Mouse (Mus musculus): ENCODE results near the gene Cfap77. TPM values are rescaled to one million over a fixed set of nuclear protein-coding genes. Genes with fewer than 3 reads are reported as not detected.

Cfap77 gene
- polyA plus RNA-seq, 1 experiment: 0.12 TPM

- Histone ChIP-seq H3K4me3 (ENCODE audit: insufficient read depth, poor library complexity, severe bottlenecking) (no peak overlapping the region), H3K79me2 (ENCODE audit: control insufficient read depth, insufficient read depth) (no peaks in the 10 kb centered on the region), H3ac (ENCODE audit: control insufficient read depth, insufficient read length, low read depth) (no peak overlapping the region), H3K27me3 (ENCODE audit: control insufficient read depth, insufficient read depth, insufficient read length) (no peaks in the 10 kb centered on the region), H3K79me3 (ENCODE audit: low read depth) (no peaks in the 10 kb centered on the region), H3K36me3 (ENCODE audit: control insufficient read depth, insufficient read depth) (peaks cover 55% of the 10 kb centered on the region)
- TF ChIP-seq MYOD1 (IDR thresholded peaks at IDR 0.05; ENCODE audit: control insufficient read depth, insufficient read length, low read depth) (peak; percentile 12), USF1 (IDR thresholded peaks at IDR 0.05; ENCODE audit: low read depth) (no peak)
Observed at GRCm38 (mm10) chr2:28905561-28905960, 149.3 kb downstream of the Cfap77 start.

- TF ChIP-seq MAX (IDR thresholded peaks at IDR 0.05) (no peak), CEBPB (IDR thresholded peaks at IDR 0.05; ENCODE audit: low read depth) (no peak), MYOD1 (IDR thresholded peaks at IDR 0.05; ENCODE audit: control insufficient read depth, insufficient read length, low read depth) (no peak), USF1 (IDR thresholded peaks at IDR 0.05; ENCODE audit: low read depth) (no peak), MYOG (IDR thresholded peaks at IDR 0.05; ENCODE audit: control insufficient read depth, extremely low read depth, insufficient read length) (no peak), FOSL1 (IDR thresholded peaks at IDR 0.05; ENCODE audit: insufficient read depth, low read length, poor library complexity, severe bottlenecking) (no peak)
- Histone ChIP-seq H3ac (ENCODE audit: control insufficient read depth, insufficient read length, low read depth) (no peak overlapping the region), H3K79me3 (ENCODE audit: low read depth) (no peaks in the 10 kb centered on the region), H3K36me3 (ENCODE audit: control insufficient read depth, insufficient read depth) (peaks cover 62% of the 10 kb centered on the region), H3K79me2 (ENCODE audit: control insufficient read depth, insufficient read depth) (no peaks in the 10 kb centered on the region), H3K4me3 (ENCODE audit: insufficient read depth, poor library complexity, severe bottlenecking) (no peak overlapping the region), H3K27me3 (ENCODE audit: control insufficient read depth, insufficient read depth, insufficient read length) (no peaks in the 10 kb centered on the region)
Observed at GRCm38 (mm10) chr2:28904786-28905185, 150.1 kb downstream of the Cfap77 start.

- H3K4me3 ChIP-seq (ENCODE audit: insufficient read depth, poor library complexity, severe bottlenecking): no peak overlapping the region
- H3K36me3 ChIP-seq (ENCODE audit: control insufficient read depth, insufficient read depth): peaks cover 70% of the 10 kb centered on the region
- TF ChIP-seq MYOG (IDR thresholded peaks at IDR 0.05; ENCODE audit: control insufficient read depth, extremely low read depth, insufficient read length) (no peak), CTCF (IDR thresholded peaks at IDR 0.05; ENCODE audit: control insufficient read depth, insufficient read depth, insufficient read length) (no peak), CEBPB (IDR thresholded peaks at IDR 0.05; ENCODE audit: low read depth) (no peak), FOSL1 (IDR thresholded peaks at IDR 0.05; ENCODE audit: insufficient read depth, low read length, poor library complexity, severe bottlenecking) (no peak)
- no peaks in the 10 kb centered on the region for H3K27me3 ChIP-seq (ENCODE audit: control insufficient read depth, insufficient read depth, insufficient read length)
- H3ac ChIP-seq (ENCODE audit: control insufficient read depth, insufficient read length, low read depth): no peak overlapping the region
- no peaks in the 10 kb centered on the region for H3K79me3 ChIP-seq (ENCODE audit: low read depth)
- no peaks in the 10 kb centered on the region for H3K79me2 ChIP-seq (ENCODE audit: control insufficient read depth, insufficient read depth)
Observed at GRCm38 (mm10) chr2:28903871-28904270, 151.0 kb downstream of the Cfap77 start.

DNA sequence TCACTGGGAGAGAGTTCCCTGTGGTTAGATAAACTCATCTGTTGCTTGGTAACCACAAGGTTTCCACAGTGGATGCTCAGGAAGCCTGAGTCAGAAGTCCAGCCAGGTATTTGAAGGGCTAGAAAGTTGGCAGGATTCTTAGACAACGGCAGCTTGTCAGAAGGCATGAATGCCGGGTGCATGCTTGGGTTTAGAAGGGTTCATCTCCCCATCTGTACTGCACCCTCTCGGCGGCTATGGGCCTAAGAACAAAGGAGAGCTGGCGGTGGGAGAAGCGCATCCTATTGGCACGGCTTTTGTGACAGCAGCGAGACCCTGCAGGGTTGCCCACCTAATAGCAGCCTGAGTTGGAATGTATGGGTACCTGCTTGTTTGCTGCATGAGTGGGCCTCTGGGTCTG, 152.6 kb downstream of the Cfap77 start:
- Histone ChIP-seq H3K4me3 (ENCODE audit: insufficient read depth, poor library complexity, severe bottlenecking) (no peak overlapping the region), H3ac (ENCODE audit: control insufficient read depth, insufficient read length, low read depth) (no peak overlapping the region), H3K79me2 (ENCODE audit: control insufficient read depth, insufficient read depth) (no peaks in the 10 kb centered on the region), H3K36me3 (ENCODE audit: control insufficient read depth, insufficient read depth) (peaks cover 81% of the 10 kb centered on the region), H3K27me3 (ENCODE audit: control insufficient read depth, insufficient read depth, insufficient read length) (no peaks in the 10 kb centered on the region), H3K79me3 (ENCODE audit: low read depth) (no peaks in the 10 kb centered on the region)
- TF ChIP-seq MYOG (IDR thresholded peaks at IDR 0.05; ENCODE audit: control insufficient read depth, extremely low read depth, insufficient read length): no peak
- TF ChIP-seq CEBPB (IDR thresholded peaks at IDR 0.05; ENCODE audit: low read depth): no peak
- TF ChIP-seq MAX (IDR thresholded peaks at IDR 0.05): no peak
- no peak for TF ChIP-seq CTCF (IDR thresholded peaks at IDR 0.05; ENCODE audit: control insufficient read depth, insufficient read depth, insufficient read length)
- TF ChIP-seq FOSL1 (IDR thresholded peaks at IDR 0.05; ENCODE audit: insufficient read depth, low read length, poor library complexity, severe bottlenecking): no peak
- no peak for TF ChIP-seq MYOD1 (IDR thresholded peaks at IDR 0.05; ENCODE audit: control insufficient read depth, insufficient read length, low read depth)

GRCm38 (mm10) chr2:28897340-28897899, 157.4 kb downstream of the Cfap77 start:
- TF ChIP-seq MAX (IDR thresholded peaks at IDR 0.05) (no peak), CTCF (IDR thresholded peaks at IDR 0.05; ENCODE audit: control insufficient read depth, insufficient read depth, insufficient read length) (no peak), MYOG (IDR thresholded peaks at IDR 0.05; ENCODE audit: control insufficient read depth, extremely low read depth, insufficient read length) (no peak), MYOD1 (IDR thresholded peaks at IDR 0.05; ENCODE audit: control insufficient read depth, insufficient read length, low read depth) (no peak), CEBPB (IDR thresholded peaks at IDR 0.05; ENCODE audit: low read depth) (no peak), FOSL1 (IDR thresholded peaks at IDR 0.05; ENCODE audit: insufficient read depth, low read length, poor library complexity, severe bottlenecking) (no peak), USF1 (IDR thresholded peaks at IDR 0.05; ENCODE audit: low read depth) (no peak)
- no peaks in the 10 kb centered on the region for H3K27me3 ChIP-seq (ENCODE audit: control insufficient read depth, insufficient read depth, insufficient read length)
- no peak overlapping the region for H3K4me3 ChIP-seq (ENCODE audit: insufficient read depth, poor library complexity, severe bottlenecking)
- H3K36me3 ChIP-seq (ENCODE audit: control insufficient read depth, insufficient read depth): peaks cover 90% of the 10 kb centered on the region
- no peaks in the 10 kb centered on the region for H3K79me2 ChIP-seq (ENCODE audit: control insufficient read depth, insufficient read depth)
- H3ac ChIP-seq (ENCODE audit: control insufficient read depth, insufficient read length, low read depth): no peak overlapping the region
- H3K79me3 ChIP-seq (ENCODE audit: low read depth): no peaks in the 10 kb centered on the region

DNA sequence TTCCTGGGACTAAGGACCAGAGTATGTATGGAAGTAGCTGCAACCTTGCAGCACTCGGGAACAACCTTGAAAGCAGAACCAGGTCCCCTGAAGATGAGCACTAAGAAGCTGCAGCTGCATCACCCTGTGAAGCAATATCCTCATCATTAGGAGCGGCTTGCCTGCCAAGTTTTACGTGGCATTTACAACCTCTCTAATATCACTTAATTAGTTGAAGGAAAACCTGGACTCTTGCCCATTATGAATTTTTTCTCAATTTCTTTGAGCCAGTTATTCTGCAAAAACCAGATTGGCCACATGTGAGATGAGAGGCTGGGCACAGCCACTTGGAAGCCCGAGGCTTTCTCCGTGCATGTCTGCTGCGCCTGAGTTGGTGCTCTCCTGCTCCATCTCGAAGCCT, 159.0 kb downstream of the Cfap77 start:
- Histone ChIP-seq H3K79me3 (ENCODE audit: low read depth) (no peaks in the 10 kb centered on the region), H3K36me3 (ENCODE audit: control insufficient read depth, insufficient read depth) (peaks cover 88% of the 10 kb centered on the region), H3K27me3 (ENCODE audit: control insufficient read depth, insufficient read depth, insufficient read length) (no peaks in the 10 kb centered on the region), H3K4me3 (ENCODE audit: insufficient read depth, poor library complexity, severe bottlenecking) (no peak overlapping the region), H3ac (ENCODE audit: control insufficient read depth, insufficient read length, low read depth) (no peak overlapping the region), H3K79me2 (ENCODE audit: control insufficient read depth, insufficient read depth) (no peaks in the 10 kb centered on the region)
- TF ChIP-seq FOSL1 (IDR thresholded peaks at IDR 0.05; ENCODE audit: insufficient read depth, low read length, poor library complexity, severe bottlenecking): no peak
- no peak for TF ChIP-seq MYOD1 (IDR thresholded peaks at IDR 0.05; ENCODE audit: control insufficient read depth, insufficient read length, low read depth)
- no peak for TF ChIP-seq CEBPB (IDR thresholded peaks at IDR 0.05; ENCODE audit: low read depth)
